Mouse (Mus musculus) left cerebral cortex, postnatal 14 days (tissue): ENCODE data around the gene Tfeb. TPM values are rescaled to one million over a fixed set of nuclear protein-coding genes. Genes with fewer than 3 reads are reported as not detected.

ENCODE experiments used
- DNase-seq, 2 experiments: peaks; one replicate each; pipeline ENCODE4 v3.0.0; 2021 to 2022; ENCODE audit warnings: low spot score in 2 of 2, mixed read lengths in 1 of 2
- intact Hi-C: fragments of 180-260 bp; cut with DNase I; formaldehyde crosslinking; loops from one replicate; pipeline ENCODE4 v1.15.1; 2025
- total RNA-seq, 2 experiments: library from RNA; stranded (reverse); gene quantifications; 2 replicates each; pipeline ENCODE4 v1.2.3; 2021

Gene Tfeb
- total RNA-seq, 2 experiments from 2014 or later, result 8.0 to 13.3 TPM

- no peak for DNase-seq
- intact Hi-C loops, result no loop called here
Observed at GRCm38 (mm10) chr17:47707961-47708360, 28.9 kb upstream of the Tfeb start.

GRCm38 (mm10) chr17:47708972-47709371 lies 27.9 kb upstream of the Tfeb start:
- intact Hi-C loops, result no loop called here
- DNase-seq, result no peak

GRCm38 (mm10) chr17:47710036-47710435 lies 26.8 kb upstream of the Tfeb start:
- DNase-seq, result no peak
- intact Hi-C loops, result no loop called here

- no peak for DNase-seq
- intact Hi-C loops, result no loop called here
Observed at GRCm38 (mm10) chr17:47711883-47712282, 24.9 kb upstream of the Tfeb start.

GRCm38 (mm10) chr17:47712889-47713571 lies 23.8 kb upstream of the Tfeb start:
- intact Hi-C loops, result no loop called here
- DNase-seq, result no peak

GRCm38 (mm10) chr17:47715037-47715436 lies 21.8 kb upstream of the Tfeb start:
- DNase-seq, result no peak
- intact Hi-C loops, result no loop called here

GRCm38 (mm10) chr17:47721183-47721582 lies 15.6 kb upstream of the Tfeb start:
- intact Hi-C loops, result no loop called here
- DNase-seq, result no peak

GRCm38 (mm10) chr17:47726566-47726965 lies 10.3 kb upstream of the Tfeb start, which contains the start of gene Pgc:
TSS of gene Pgc (plus strand) at chr17:47726842.
- intact Hi-C loops, result no loop called here
- no peak for DNase-seq

- no peak for DNase-seq
- intact Hi-C loops, result no loop called here
Observed at GRCm38 (mm10) chr17:47730633-47731575, 5.9 kb upstream of the Tfeb start.

GRCm38 (mm10) chr17:47735553-47736100 lies 1.2 kb upstream of the Tfeb start:
- no peak for DNase-seq
- intact Hi-C loops, result loop anchor here (5.0 kb wide), 1 partner anchor 38 kb away; no protein-coding TSS in a partner anchor

- peak; percentile 60 to 74 for DNase-seq
- intact Hi-C loops, result loop anchor here (5.0 kb wide), 1 partner anchor 40 kb away; no protein-coding TSS in a partner anchor
Observed at GRCm38 (mm10) chr17:47737271-47738065, 638 bp downstream of the Tfeb start.

- DNase-seq, result no peak
- intact Hi-C loops, result loop anchor here (5.0 kb wide), 1 partner anchor 41 kb away; no protein-coding TSS in a partner anchor
Observed at GRCm38 (mm10) chr17:47738066-47738878, 1.4 kb downstream of the Tfeb start.

- DNase-seq, result no peak
- intact Hi-C loops, result loop anchor here (5.0 kb wide), 1 partner anchor 42 kb away; no protein-coding TSS in a partner anchor
Observed at GRCm38 (mm10) chr17:47738879-47739798, 2.3 kb downstream of the Tfeb start.

- intact Hi-C loops, result no loop called here
- no peak for DNase-seq
Observed at GRCm38 (mm10) chr17:47740186-47740585, 3.4 kb downstream of the Tfeb start.

- DNase-seq, result no peak
- intact Hi-C loops, result no loop called here
Observed at GRCm38 (mm10) chr17:47742991-47743734, 6.3 kb downstream of the Tfeb start.

- intact Hi-C loops, result no loop called here
- no peak for DNase-seq
Observed at GRCm38 (mm10) chr17:47744086-47744485, 7.3 kb downstream of the Tfeb start.
